Mouse (Mus musculus) heart, embryonic 13.5 days (tissue): Measurements from ENCODE around the gene Mtr. TPM values are rescaled to one million over a fixed set of nuclear protein-coding genes. Genes with fewer than 3 reads are reported as not detected.
"Not testable (repeated sequence)": the region's sequence is repeated elsewhere in the genome, so short reads cannot be mapped to it uniquely, and the experiment has no call there.

Experiments used
- ATAC-seq: fragments of 200-750 bp; cut with Nextera tagmentation; 2 replicates; pipeline ENCODE4 v1.8.0; 2017; ENCODE audit warnings: moderate TSS enrichment; ENCODE audit not compliant: insufficient number of reproducible peaks, low FRiP score, low TSS enrichment; ENCODE audit errors: extremely low read depth
- H3K27ac ChIP-seq: fragments of 300-500 bp; sonication (generic); replicated peaks from 2 replicates; pipeline ENCODE4 v1.5.1; 2015; ENCODE audit warnings: moderate library complexity, mild to moderate bottlenecking, inconsistent platforms
- H3K27me3 ChIP-seq: fragments of 300-500 bp; sonication (generic); replicated peaks from 2 replicates; pipeline ENCODE4 v1.6.1; 2015; ENCODE audit warnings: mild to moderate bottlenecking, inconsistent platforms
- H3K36me3 ChIP-seq: fragments of 300-500 bp; sonication (generic); 2 replicates; pipeline ENCODE4 v1.6.1; 2015; ENCODE audit warnings: mild to moderate bottlenecking, inconsistent platforms
- H3K4me1 ChIP-seq: fragments of 300-500 bp; sonication (generic); 2 replicates; pipeline ENCODE4 v1.6.1; 2015; ENCODE audit warnings: inconsistent platforms
- H3K4me2 ChIP-seq: fragments of 300-500 bp; sonication (generic); 2 replicates; pipeline ENCODE4 v1.6.1; 2015; ENCODE audit warnings: inconsistent platforms, mild to moderate bottlenecking, moderate library complexity
- H3K4me3 ChIP-seq: fragments of 300-500 bp; sonication (generic); 2 replicates; pipeline ENCODE4 v1.5.1; 2015; ENCODE audit warnings: moderate library complexity, mild to moderate bottlenecking, inconsistent platforms
- H3K9ac ChIP-seq: fragments of 300-500 bp; sonication (generic); 2 replicates; pipeline ENCODE4 v1.6.1; 2015; ENCODE audit warnings: inconsistent platforms, mild to moderate bottlenecking, moderate library complexity
- H3K9me3 ChIP-seq: fragments of 300-500 bp; sonication (generic); 2 replicates; pipeline ENCODE4 v1.6.1; 2016; ENCODE audit warnings: inconsistent platforms
- WGBS: fragments of 180-500 bp; shearing (Covaris S2); methylation state at CpG from one replicate; pipeline ENCODE4 v1.1.7; 2015; ENCODE audit warnings: mixed read lengths; 5-methylcytosine and 5-hydroxymethylcytosine counted together
- polyA plus RNA-seq: library from polyadenylated mRNA; unstranded; fragments of >200 nt; fragmentation: Nextera tagmentation; extraction: Ambion mirVana; gene quantifications from 2 replicates; pipeline ENCODE4 v1.2.1, GENCODE M21; 2015

Gene Mtr
- polyA plus RNA-seq, 1 experiment from 2014 or later, result 11.4 TPM

GRCm38 (mm10) chr13:12159288-12160120 lies 98.4 kb downstream of the Mtr start:
- Histone ChIP-seq H3K4me1 (peaks cover 24% of the 10 kb centered on the region), H3K4me2 (no peak overlapping the region), H3K9ac (peak overlapping the region; percentile 24; the same call in 1 of the 2 replicates), H3K27me3 (no peaks in the 10 kb centered on the region), H3K4me3 (no peak overlapping the region), H3K9me3 (no peaks in the 10 kb centered on the region), H3K36me3 (no peaks in the 10 kb centered on the region), H3K27ac (peak overlapping the region; percentile 51)
- ATAC-seq, result no peak
- 31% methylated on average over 9 of the region's 9 CpGs for WGBS

DNA sequence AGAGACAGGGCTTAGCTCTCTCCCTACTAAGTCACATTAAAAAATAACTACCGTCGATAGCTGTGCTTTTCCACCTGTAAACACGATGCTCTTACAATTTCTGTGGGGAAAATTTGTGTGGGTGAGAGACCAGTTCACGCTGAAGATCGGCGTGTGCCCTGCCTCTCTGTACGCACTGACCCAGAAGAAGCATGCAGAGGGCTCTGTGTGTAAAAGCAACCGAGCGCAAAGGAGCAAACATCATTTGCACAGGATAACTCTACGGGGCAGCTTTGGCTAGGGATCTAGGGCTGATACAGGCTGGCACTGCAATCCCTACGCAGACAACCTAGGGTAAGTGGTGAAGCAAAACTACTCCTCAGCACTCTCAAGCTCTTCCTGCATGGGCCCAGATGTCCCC lies 104.0 kb downstream of the Mtr start:
- Histone ChIP-seq H3K4me2 (no peak overlapping the region), H3K36me3 (no peaks in the 10 kb centered on the region), H3K9ac (no peak overlapping the region), H3K27ac (no peak overlapping the region), H3K9me3 (no peaks in the 10 kb centered on the region), H3K27me3 (no peaks in the 10 kb centered on the region), H3K4me1 (peaks cover 15% of the 10 kb centered on the region), H3K4me3 (no peak overlapping the region)
- 78% methylated on average over 11 of the region's 11 CpGs for WGBS
- no peak for ATAC-seq

DNA sequence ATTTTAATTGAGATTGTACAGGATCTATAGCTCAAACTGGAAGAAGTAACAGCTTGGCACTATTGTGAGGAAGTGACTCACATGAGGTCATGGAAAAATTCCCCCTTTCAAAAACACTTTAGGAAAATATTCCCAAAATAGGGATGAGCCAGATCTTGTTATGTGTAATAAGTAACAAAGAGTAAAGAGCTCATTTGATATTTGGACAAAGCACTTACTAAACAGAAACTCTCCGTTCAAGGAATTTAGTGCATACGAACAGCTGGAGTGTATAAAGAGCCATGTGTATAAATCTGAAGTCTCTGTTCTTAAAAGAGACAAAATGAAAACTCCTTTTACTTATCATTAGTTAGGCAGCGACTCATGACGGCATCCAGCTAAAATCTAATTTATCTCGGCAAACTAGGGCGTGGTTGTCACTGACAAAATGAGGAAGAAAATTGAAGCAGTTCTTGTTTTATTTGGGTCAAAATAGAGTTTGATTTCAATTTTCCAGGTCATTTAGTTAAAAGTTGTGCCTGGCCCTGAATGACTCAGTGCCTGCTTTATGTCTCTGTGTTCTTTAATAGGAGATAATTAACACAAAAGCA lies 110.9 kb downstream of the Mtr start:
- Histone ChIP-seq H3K4me1 (peaks cover 30% of the 10 kb centered on the region), H3K36me3 (no peaks in the 10 kb centered on the region), H3K4me3 (no peak overlapping the region), H3K27ac (0 out of 2 replicates have a peak overlapping the region, but pooled peaks have one; percentile 6), H3K27me3 (no peaks in the 10 kb centered on the region), H3K4me2 (no peak overlapping the region), H3K9ac (no peak overlapping the region), H3K9me3 (no peaks in the 10 kb centered on the region)
- no peak for ATAC-seq
- WGBS, result 65% methylated on average over 6 of the region's 6 CpGs

DNA sequence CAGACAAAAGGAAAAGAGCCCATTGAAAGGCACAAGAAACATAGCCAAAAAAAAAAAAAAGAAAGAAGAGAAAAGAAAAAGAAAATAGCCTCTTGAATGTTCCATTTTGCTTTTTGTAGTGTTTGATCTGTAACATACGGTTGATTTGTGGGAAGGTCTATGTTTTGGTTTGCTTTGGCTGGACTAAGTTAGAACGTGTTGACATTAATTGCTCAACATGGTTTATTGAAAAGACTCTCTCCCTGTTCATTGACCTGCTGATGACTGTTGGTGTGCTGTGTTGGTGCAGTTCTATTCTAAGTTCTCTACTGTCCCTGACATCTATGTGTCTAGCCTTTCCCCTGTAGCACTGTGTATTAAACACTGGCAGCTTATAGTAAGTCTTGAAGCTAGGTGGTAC lies 111.5 kb downstream of the Mtr start:
- no peak overlapping the region for H3K9ac ChIP-seq
- H3K27me3 ChIP-seq, result no peaks in the 10 kb centered on the region
- peaks cover 26% of the 10 kb centered on the region for H3K4me1 ChIP-seq
- no peak for ATAC-seq
- H3K4me2 ChIP-seq, result no peak overlapping the region
- H3K36me3 ChIP-seq, result no peaks in the 10 kb centered on the region
- no peaks in the 10 kb centered on the region for H3K9me3 ChIP-seq
- 0 out of 2 replicates have a peak overlapping the region, but pooled peaks have one; percentile 6 for H3K27ac ChIP-seq
- WGBS, result 77% methylated on average over 2 of the region's 2 CpGs
- H3K4me3 ChIP-seq, result no peak overlapping the region

GRCm38 (mm10) chr13:12143347-12143746 lies 114.6 kb downstream of the Mtr start:
- 54% methylated on average over 5 of the region's 5 CpGs for WGBS
- H3K4me1 ChIP-seq, result peaks cover 14% of the 10 kb centered on the region
- H3K4me2 ChIP-seq, result no peak overlapping the region
- no peaks in the 10 kb centered on the region for H3K36me3 ChIP-seq
- H3K4me3 ChIP-seq, result no peak overlapping the region
- H3K27me3 ChIP-seq, result no peaks in the 10 kb centered on the region
- no peak overlapping the region for H3K27ac ChIP-seq
- H3K9me3 ChIP-seq, result no peaks in the 10 kb centered on the region
- ATAC-seq, result no peak
- H3K9ac ChIP-seq, result no peak overlapping the region

- not testable (repeated sequence) for H3K9ac ChIP-seq, ATAC-seq, H3K36me3 ChIP-seq, H3K4me2 ChIP-seq, H3K27me3 ChIP-seq, H3K4me3 ChIP-seq, H3K9me3 ChIP-seq, H3K27ac ChIP-seq
- peaks cover 33% of the 10 kb centered on the region for H3K4me1 ChIP-seq
- WGBS, result 85% methylated on average over 10 of the region's 10 CpGs
Observed at GRCm38 (mm10) chr13:12136461-12136860, 121.5 kb downstream of the Mtr start.

DNA sequence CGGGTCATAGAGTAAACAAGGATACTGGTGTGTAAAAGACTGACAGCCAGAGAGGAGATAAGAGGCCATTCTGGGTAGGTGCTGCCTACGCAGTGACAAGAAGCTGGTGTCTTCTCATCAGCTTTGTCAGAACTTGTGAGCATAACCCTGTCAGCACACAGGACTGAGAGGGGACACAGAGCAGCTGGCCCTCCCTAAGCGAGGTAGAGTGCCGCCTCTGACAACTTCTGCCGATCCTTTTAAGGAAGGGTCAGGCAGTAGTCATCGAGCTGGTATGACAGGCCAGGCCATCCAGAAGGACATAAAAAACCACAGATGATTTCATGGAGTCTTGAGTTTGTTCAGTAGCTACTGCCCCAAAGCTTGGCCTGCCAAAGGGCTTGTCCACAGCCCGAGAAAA lies 124.4 kb downstream of the Mtr start:
- H3K9ac ChIP-seq, result no peak overlapping the region
- 10% methylated on average over 7 of the region's 7 CpGs for WGBS
- H3K27ac ChIP-seq, result peak overlapping the region; percentile 97
- no peak overlapping the region for H3K4me3 ChIP-seq
- no peaks in the 10 kb centered on the region for H3K36me3 ChIP-seq
- ATAC-seq, result peak; percentile 76; the same call in 1 of the 2 replicates
- peak overlapping the region; percentile 47 for H3K4me2 ChIP-seq
- H3K27me3 ChIP-seq, result no peaks in the 10 kb centered on the region
- no peaks in the 10 kb centered on the region for H3K9me3 ChIP-seq
- H3K4me1 ChIP-seq, result peaks cover 63% of the 10 kb centered on the region

Other genes starting within 250 kb of the Mtr start
- gene Ryr2, start 151.2 kb downstream of the Mtr start, polyA plus RNA-seq, result 20.9 and 22.5 TPM in 2 replicates
- 1,324 and 1,364 TPM in 2 replicates for gene Actn2, start 82.6 kb upstream of the Mtr start, polyA plus RNA-seq
- 8.8 and 10.1 TPM in 2 replicates for gene Heatr1, start 136.9 kb upstream of the Mtr start, polyA plus RNA-seq
- 13.5 and 14.5 TPM in 2 replicates for gene Lgals8, start 206.8 kb upstream of the Mtr start, polyA plus RNA-seq